Mouse (Mus musculus): Measurements from ENCODE around the gene Ankrd12. TPM values are rescaled to one million over a fixed set of nuclear protein-coding genes. Genes with fewer than 3 reads are reported as not detected.

Gene Ankrd12
- polyA plus RNA-seq, 1 experiment from 2014 or later: 20.4 TPM

- no peaks in the 10 kb centered on the region for H3K27me3 ChIP-seq
- peak; percentile 83 for ATAC-seq
- in situ Hi-C loops (cut with MboI; ENCODE audit: low pct_unique_long_range_greater_than_20kb): no loop called here
- peak; percentile 93 for DNase-seq (ENCODE audit: low read depth, low spot score)
- no peak for TF ChIP-seq CTCF (IDR thresholded peaks at IDR 0.05)
- ChIA-PET POLR2A (interaction anchor here (0.9 kb wide), 1 partner anchor 23 kb away, joined by 3 read pairs; no protein-coding TSS in a partner anchor), CTCF (interaction anchor here (2.3 kb wide), 1 partner anchor 12 kb away, joined by 8 read pairs; no protein-coding TSS in a partner anchor)
Measured at GRCm38 (mm10) chr17:65939461-65940192, 137.3 kb downstream of the Ankrd12 start.

DNA sequence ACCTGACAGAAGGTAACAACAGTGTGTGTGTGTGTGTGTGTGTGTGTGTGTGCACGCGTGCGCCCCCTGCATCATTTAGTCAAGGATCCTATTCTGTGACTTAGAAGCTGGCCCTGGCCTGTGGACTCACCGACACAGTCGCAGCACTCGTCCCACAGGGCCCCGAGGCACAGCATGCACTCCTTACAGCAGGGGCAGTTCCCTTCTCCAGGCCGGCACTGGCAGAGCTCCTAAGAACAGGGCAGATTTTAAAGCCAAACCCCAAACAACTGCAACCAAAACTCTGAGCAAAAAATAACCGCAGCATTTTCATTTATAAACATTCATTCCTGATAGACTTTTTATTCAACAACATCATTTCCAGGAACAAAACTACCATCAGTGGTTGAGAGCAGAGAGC, 139.2 kb downstream of the Ankrd12 start:
- ChIA-PET POLR2A (interaction anchor here (0.9 kb wide), 1 partner anchor 47 kb away, joined by 3 read pairs; no protein-coding TSS in a partner anchor), CTCF (interaction anchor here (0.7 kb wide), 1 partner anchor 9 kb away, joined by 3 read pairs; no protein-coding TSS in a partner anchor)
- TF ChIP-seq CTCF (IDR thresholded peaks at IDR 0.05): no peak
- ATAC-seq: no peak
- no peaks in the 10 kb centered on the region for H3K27me3 ChIP-seq
- in situ Hi-C loops (cut with MboI; ENCODE audit: low pct_unique_long_range_greater_than_20kb): no loop called here
- DNase-seq (ENCODE audit: low read depth, low spot score): no peak

DNA sequence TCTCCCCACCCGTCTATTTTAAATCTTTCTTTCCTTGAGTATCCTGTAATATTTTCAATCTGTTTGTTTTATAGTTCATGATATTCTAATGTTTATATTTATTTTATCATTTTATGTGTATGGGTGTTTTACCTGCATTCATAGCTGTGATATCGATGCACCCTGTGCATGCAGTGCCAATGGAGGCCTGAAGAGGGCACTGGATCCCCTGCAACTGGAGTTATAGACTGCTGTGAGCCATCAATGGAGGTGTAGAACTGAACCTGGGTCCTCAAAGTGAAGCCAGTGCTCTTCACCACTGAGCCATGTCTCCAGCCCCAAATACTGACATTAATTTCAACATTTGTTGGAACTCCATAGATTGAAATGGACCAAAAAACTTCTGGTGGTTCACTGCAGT, 143.1 kb downstream of the Ankrd12 start:
- no peak for TF ChIP-seq CTCF (IDR thresholded peaks at IDR 0.05)
- CTCF ChIA-PET: interaction anchor here (0.9 kb wide), 1 partner anchor 48 kb away, joined by 3 read pairs; the partner anchor contains the start of gene Ralbp1
- POLR2A ChIA-PET: no interaction called here

DNA sequence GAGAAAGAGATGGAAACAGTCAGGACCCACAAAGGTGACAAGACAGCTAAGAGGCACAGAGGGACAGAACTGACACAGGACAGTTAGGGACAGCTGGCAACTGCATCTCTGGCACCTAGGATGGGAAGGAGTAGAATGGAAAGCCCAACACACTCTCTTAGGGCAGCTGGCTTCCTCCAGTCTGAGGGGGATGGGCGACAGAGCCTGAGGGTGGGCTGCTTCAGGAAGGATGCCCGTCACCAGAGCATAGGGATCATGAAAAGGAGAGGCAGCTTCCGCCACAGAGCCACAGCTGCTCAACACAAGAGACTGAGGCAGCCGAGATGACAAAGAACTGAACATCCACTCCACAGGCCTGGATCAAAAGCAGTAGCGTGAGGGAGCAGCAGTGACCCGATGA, 145.4 kb downstream of the Ankrd12 start:
- POLR2A ChIA-PET: no interaction called here

More for the DNA sequence above, 143.1 kb downstream of the Ankrd12 start:
- H3K27me3 ChIP-seq: no peaks in the 10 kb centered on the region
- in situ Hi-C loops (cut with MboI; ENCODE audit: low pct_unique_long_range_greater_than_20kb): no loop called here
- ATAC-seq (no peak), DNase-seq (ENCODE audit: low read depth, low spot score) (no peak)

DNA sequence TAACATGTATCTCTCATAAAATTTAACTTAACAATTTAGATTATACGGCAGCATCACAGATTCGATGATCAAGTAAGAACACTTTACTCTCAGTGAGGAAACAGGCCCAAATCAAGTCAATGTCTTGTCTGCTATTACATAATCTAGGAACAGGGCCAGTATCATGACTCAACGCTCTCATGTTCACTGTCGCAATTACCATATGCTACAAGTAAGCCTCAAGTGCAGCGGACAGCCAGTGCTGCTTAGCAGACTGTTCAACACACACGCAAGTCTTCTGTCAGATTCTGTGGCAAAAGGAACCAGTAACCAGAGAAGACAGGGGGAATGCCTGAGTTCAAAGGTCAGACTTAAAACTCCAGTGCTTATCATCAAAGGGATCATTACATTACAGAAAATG, 145.9 kb downstream of the Ankrd12 start:
- H3K27me3 ChIP-seq: no peaks in the 10 kb centered on the region
- ATAC-seq (peak; percentile 66), DNase-seq (ENCODE audit: low read depth, low spot score) (no peak)
- ChIA-PET CTCF (no interaction called here), POLR2A (no interaction called here)
- in situ Hi-C loops (cut with MboI; ENCODE audit: low pct_unique_long_range_greater_than_20kb): no loop called here
- no peak for TF ChIP-seq CTCF (IDR thresholded peaks at IDR 0.05)

More for the DNA sequence above, 145.4 kb downstream of the Ankrd12 start:
- no peak for ATAC-seq
- in situ Hi-C loops (cut with MboI; ENCODE audit: low pct_unique_long_range_greater_than_20kb): no loop called here
- no peak for TF ChIP-seq CTCF (IDR thresholded peaks at IDR 0.05)
- DNase-seq (ENCODE audit: low read depth, low spot score): no peak
- CTCF ChIA-PET: interaction anchor here (1.2 kb wide), 1 partner anchor 14 kb away, joined by 5 read pairs; no protein-coding TSS in a partner anchor
- H3K27me3 ChIP-seq: no peaks in the 10 kb centered on the region

DNA sequence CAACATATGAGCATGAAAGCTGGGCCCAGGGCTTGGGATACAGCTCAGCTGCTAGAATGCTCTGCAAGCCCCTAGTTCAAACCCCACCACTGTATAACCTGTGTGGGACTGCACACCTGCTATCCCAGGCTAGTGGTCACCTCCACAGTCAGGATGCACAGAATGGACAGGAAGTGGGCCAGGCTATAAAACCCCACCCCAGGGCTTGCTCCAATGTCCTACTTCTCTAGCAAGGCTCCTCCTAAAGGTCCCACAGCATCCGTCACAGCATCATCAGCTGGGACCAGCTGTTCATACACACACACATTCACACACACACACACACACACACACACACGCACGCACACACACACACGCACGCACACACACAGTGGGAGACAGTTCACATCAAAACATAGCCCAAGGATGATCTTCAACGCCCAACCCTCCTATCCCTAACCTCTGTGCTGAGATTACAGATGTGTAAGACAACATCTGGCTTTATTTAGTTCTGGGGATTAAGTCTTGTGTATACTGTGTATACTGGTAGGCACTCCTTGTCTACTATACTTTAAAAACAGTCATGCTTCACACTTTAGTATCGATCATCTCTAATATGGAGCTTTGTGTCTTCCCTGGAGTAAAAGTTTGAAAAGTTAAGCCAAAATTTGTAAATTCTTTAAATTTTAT, 146.6 kb downstream of the Ankrd12 start:
- CTCF ChIA-PET: no interaction called here
- no peak for TF ChIP-seq CTCF (IDR thresholded peaks at IDR 0.05)
- ATAC-seq: no peak
- DNase-seq (ENCODE audit: low read depth, low spot score): no peak
- in situ Hi-C loops (cut with MboI; ENCODE audit: low pct_unique_long_range_greater_than_20kb): no loop called here
- POLR2A ChIA-PET: no interaction called here
- no peaks in the 10 kb centered on the region for H3K27me3 ChIP-seq

- no peak for ATAC-seq
- ChIA-PET CTCF (no interaction called here), POLR2A (no interaction called here)
- in situ Hi-C loops (cut with MboI; ENCODE audit: low pct_unique_long_range_greater_than_20kb): no loop called here
- no peak for DNase-seq (ENCODE audit: low read depth, low spot score)
- no peaks in the 10 kb centered on the region for H3K27me3 ChIP-seq
- no peak for TF ChIP-seq CTCF (IDR thresholded peaks at IDR 0.05)
Measured at GRCm38 (mm10) chr17:65929319-65929978, 147.4 kb downstream of the Ankrd12 start.

DNA sequence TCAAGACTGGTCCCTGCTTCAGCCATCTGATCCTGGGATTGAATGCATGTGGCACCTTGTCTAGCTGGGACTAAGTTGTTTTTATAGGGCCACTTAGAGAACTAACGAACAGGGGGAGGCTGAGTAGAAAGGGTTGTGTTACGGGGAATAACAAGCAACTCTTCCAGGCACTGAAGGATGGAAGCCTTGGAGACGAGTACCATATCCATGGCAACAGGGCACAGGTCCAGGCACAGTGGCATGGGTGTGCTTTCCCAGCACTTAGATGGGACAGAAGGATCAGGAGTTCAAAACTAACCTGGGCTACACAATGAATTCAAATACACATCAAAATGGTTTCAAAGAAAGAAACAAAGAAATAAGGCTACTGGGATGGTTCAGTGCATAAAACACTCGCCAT, 149.8 kb downstream of the Ankrd12 start:
- CTCF ChIA-PET: no interaction called here
- H3K27me3 ChIP-seq: no peaks in the 10 kb centered on the region
- POLR2A ChIA-PET: no interaction called here
- in situ Hi-C loops (cut with MboI; ENCODE audit: low pct_unique_long_range_greater_than_20kb): no loop called here
- DNase-seq (ENCODE audit: low read depth, low spot score) (no peak), ATAC-seq (no peak)
- TF ChIP-seq CTCF (IDR thresholded peaks at IDR 0.05): no peak

DNA sequence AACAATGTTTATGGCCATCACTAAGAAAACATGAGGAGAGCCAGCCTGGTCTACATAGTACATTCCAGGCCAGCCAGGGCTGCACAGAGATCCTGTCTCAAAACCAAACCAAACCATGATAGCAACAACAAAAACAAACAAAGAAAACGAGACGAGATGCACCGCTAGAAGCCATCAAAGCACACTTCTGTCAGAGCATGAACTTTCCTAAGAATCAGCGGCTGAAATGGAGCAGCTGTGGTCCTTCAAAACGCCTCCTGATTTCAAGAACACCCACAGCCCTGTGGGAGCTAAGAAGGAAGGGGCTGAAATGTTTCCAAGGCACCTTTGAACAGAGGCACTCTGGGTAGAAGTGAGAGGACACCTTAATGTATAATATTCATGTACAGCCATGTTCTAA, 152.7 kb downstream of the Ankrd12 start:
- ChIA-PET POLR2A (no interaction called here), CTCF (no interaction called here)
- in situ Hi-C loops (cut with MboI; ENCODE audit: low pct_unique_long_range_greater_than_20kb): no loop called here

DNA sequence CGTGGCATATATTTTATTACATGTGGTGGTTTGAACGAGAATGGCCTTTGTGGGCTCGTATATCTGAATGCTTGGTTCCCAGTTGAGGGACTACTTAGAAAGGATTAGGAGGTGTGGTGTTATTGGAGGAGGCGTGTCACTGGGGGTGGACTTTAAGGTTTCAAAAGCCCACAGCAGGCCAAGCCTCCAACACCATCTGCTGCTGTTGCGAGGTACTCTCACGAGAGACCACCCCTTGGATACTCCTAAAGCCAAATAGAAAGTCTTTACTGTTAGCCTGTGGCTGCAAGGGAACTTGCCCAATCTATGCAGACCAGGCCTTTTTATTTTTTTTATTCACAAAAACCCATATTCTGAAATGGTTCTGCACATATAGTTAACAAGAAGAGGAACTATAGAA, 154.9 kb downstream of the Ankrd12 start:
- DNase-seq (ENCODE audit: low read depth, low spot score) (no peak), ATAC-seq (no peak)
- TF ChIP-seq CTCF (IDR thresholded peaks at IDR 0.05): no peak
- no peaks in the 10 kb centered on the region for H3K27me3 ChIP-seq
- in situ Hi-C loops (cut with MboI; ENCODE audit: low pct_unique_long_range_greater_than_20kb): no loop called here
- CTCF ChIA-PET: interaction anchor here (1.9 kb wide), 1 partner anchor 51 kb away, joined by 5 read pairs; no protein-coding TSS in a partner anchor
- POLR2A ChIA-PET: no interaction called here

More for the DNA sequence above, 152.7 kb downstream of the Ankrd12 start:
- TF ChIP-seq CTCF (IDR thresholded peaks at IDR 0.05): no peak
- ATAC-seq (no peak), DNase-seq (ENCODE audit: low read depth, low spot score) (no peak)
- no peaks in the 10 kb centered on the region for H3K27me3 ChIP-seq

DNA sequence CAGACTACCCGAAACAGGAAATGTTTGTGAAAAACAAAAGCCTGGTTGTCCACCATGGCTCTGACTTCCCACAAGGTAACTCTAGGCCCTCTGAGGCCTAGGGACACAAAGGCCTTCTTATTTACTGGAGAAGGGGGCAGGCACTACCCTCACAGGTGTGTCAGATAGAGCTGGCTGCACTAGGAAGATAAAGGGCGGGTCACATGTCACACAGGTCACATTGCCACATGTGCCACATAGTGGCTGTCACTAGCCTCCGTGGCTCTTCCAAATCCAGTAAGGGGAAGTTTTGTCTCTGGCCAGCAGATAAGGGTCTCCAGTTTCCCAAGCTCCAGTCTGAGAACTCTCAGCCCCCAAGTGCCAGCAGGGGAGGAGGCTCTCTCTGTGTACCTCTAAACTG, 157.7 kb downstream of the Ankrd12 start:
- POLR2A ChIA-PET: no interaction called here
- TF ChIP-seq CTCF (IDR thresholded peaks at IDR 0.05): no peak
- no peaks in the 10 kb centered on the region for H3K27me3 ChIP-seq
- ATAC-seq: no peak
- in situ Hi-C loops (cut with MboI; ENCODE audit: low pct_unique_long_range_greater_than_20kb): no loop called here
- no peak for DNase-seq (ENCODE audit: low read depth, low spot score)
- CTCF ChIA-PET: no interaction called here
